Mouse (Mus musculus) liver, embryonic 15.5 days (tissue): ENCODE data around the gene Runx3. TPM values are rescaled to one million over a fixed set of nuclear protein-coding genes. Genes with fewer than 3 reads are reported as not detected.

Source experiments
- ATAC-seq: fragments of 200-750 bp; cut with Nextera tagmentation; 2 replicates; pipeline ENCODE4 v1.8.0; 2017; ENCODE audit warnings: moderate number of reproducible peaks, mild to moderate bottlenecking, moderate library complexity; ENCODE audit not compliant: insufficient read depth
- H3K27ac ChIP-seq: fragments of 300-500 bp; sonication (generic); replicated peaks from 2 replicates; pipeline ENCODE4 v1.5.1; 2015; ENCODE audit warnings: mild to moderate bottlenecking, inconsistent platforms
- H3K27me3 ChIP-seq: fragments of 300-500 bp; sonication (generic); 2 replicates; pipeline ENCODE4 v1.6.1; 2015; ENCODE audit warnings: mild to moderate bottlenecking, inconsistent platforms
- H3K36me3 ChIP-seq: fragments of 300-500 bp; sonication (generic); replicated peaks from 2 replicates; pipeline ENCODE4 v1.6.1; 2015; ENCODE audit warnings: moderate library complexity, mild to moderate bottlenecking, inconsistent platforms
- H3K4me1 ChIP-seq: fragments of 300-500 bp; sonication (generic); replicated peaks from 2 replicates; pipeline ENCODE4 v1.6.1; 2015; ENCODE audit warnings: inconsistent platforms
- H3K4me2 ChIP-seq: fragments of 300-500 bp; sonication (generic); 2 replicates; pipeline ENCODE4 v1.6.1; 2015; ENCODE audit warnings: moderate library complexity, mild to moderate bottlenecking, inconsistent platforms
- H3K4me3 ChIP-seq: fragments of 300-500 bp; sonication (generic); replicated peaks from 2 replicates; pipeline ENCODE4 v1.5.1; 2015; ENCODE audit warnings: mild to moderate bottlenecking, inconsistent platforms
- H3K9ac ChIP-seq: fragments of 300-500 bp; sonication (generic); 2 replicates; pipeline ENCODE4 v1.6.1; 2015; ENCODE audit warnings: moderate library complexity, mild to moderate bottlenecking, inconsistent platforms
- H3K9me3 ChIP-seq: fragments of 300-500 bp; sonication (generic); replicated peaks from 2 replicates; pipeline ENCODE4 v1.6.1; 2016; ENCODE audit warnings: inconsistent platforms
- WGBS: fragments of 180-500 bp; shearing (Covaris S2); methylation state at CpG from one replicate; pipeline ENCODE4 v1.1.7; 2015; ENCODE audit warnings: mixed read lengths; ENCODE audit not compliant: insufficient replicate concordance; 5-methylcytosine and 5-hydroxymethylcytosine counted together
- polyA plus RNA-seq: library from polyadenylated mRNA; unstranded; fragments of >200 nt; fragmentation: Nextera tagmentation; extraction: Ambion mirVana; gene quantifications from 2 replicates; pipeline ENCODE4 v1.2.1, GENCODE M21; 2015

Runx3 gene
- polyA plus RNA-seq, 1 experiment from 2014 or later = 0.75 TPM

- WGBS = 91% methylated on average over 9 of the region's 9 CpGs
- no peak for ATAC-seq
- Histone ChIP-seq H3K9ac (no peak overlapping the region), H3K4me1 (0 out of 2 replicates have a peak, but pooled peaks cover 11% of the 10 kb centered on the region), H3K4me2 (no peak overlapping the region), H3K4me3 (no peak overlapping the region), H3K27ac (no peak overlapping the region), H3K36me3 (peaks cover 81% of the 10 kb centered on the region), H3K27me3 (no peaks in the 10 kb centered on the region), H3K9me3 (no peaks in the 10 kb centered on the region)
These were observed 103.4 kb downstream of the Runx3 start for GRCm38 (mm10) chr4:135223808-135224207.

DNA sequence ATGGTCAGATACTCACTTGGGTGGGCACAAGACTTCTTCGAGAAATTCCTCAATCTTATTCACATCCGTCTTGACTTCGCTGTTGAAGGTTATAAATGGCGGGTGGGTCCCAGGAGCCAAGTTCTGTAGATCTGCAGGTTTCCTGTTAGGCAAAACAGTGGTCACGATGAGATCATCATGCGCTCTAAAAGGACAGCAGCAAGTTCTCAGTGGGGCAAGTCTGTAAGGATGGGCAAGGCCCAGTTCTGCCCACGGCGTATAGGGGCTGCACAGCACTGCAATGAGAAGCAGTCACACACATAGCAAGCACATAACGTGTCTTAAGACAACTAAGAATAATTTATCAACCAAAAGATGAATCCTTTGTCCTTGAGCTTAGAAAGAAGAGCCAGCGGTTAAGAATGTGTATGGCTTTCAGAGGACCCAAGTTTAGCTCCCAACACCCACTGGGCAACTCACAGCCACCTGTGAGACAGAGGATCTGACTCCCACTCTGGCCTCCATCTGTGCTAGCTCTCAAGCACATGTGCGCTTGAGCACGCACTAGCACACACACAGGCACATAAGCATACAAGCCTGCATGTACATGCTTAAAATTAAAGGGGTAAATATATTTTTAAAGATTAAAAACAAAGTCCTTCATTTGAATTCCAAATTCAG is 105.7 kb downstream of the Runx3 start:
- H3K4me2 ChIP-seq = no peak overlapping the region
- no peak for ATAC-seq
- H3K9me3 ChIP-seq = no peaks in the 10 kb centered on the region
- H3K27ac ChIP-seq = no peak overlapping the region
- H3K4me3 ChIP-seq = no peak overlapping the region
- H3K36me3 ChIP-seq = peaks cover 73% of the 10 kb centered on the region
- 0 out of 2 replicates have a peak, but pooled peaks cover 7% of the 10 kb centered on the region for H3K4me1 ChIP-seq
- WGBS = 81% methylated on average over 12 of the region's 12 CpGs
- H3K9ac ChIP-seq = no peak overlapping the region
- no peaks in the 10 kb centered on the region for H3K27me3 ChIP-seq

Other genes with a start within 250 kb of the Runx3 start
- gene Tmem50a, start 205.6 kb upstream of the Runx3 start, polyA plus RNA-seq = 70.6 and 79.4 TPM in 2 replicates
- gene Rsrp1, start 197.1 kb upstream of the Runx3 start, polyA plus RNA-seq = 280 and 309 TPM in 2 replicates
- gene Syf2, start 189.8 kb upstream of the Runx3 start, polyA plus RNA-seq = 46.4 and 50.2 TPM in 2 replicates
- 110 and 120 TPM in 2 replicates for gene Clic4, start 152.2 kb downstream of the Runx3 start, polyA plus RNA-seq
- 86.1 and 108 TPM in 2 replicates for gene Srrm1, start 232.7 kb downstream of the Runx3 start, polyA plus RNA-seq